Mouse (Mus musculus) kidney, postnatal 14 days (tissue): ENCODE data around the gene Asic4.
A peak's percentile ranks its signal among the peaks of the same experiment; 100 is the strongest.

Experiments
- DNase-seq: peaks from one replicate; pipeline ENCODE4 v3.0.0; 2022; ENCODE audit warnings: mixed read lengths

Gene Asic4

DNA sequence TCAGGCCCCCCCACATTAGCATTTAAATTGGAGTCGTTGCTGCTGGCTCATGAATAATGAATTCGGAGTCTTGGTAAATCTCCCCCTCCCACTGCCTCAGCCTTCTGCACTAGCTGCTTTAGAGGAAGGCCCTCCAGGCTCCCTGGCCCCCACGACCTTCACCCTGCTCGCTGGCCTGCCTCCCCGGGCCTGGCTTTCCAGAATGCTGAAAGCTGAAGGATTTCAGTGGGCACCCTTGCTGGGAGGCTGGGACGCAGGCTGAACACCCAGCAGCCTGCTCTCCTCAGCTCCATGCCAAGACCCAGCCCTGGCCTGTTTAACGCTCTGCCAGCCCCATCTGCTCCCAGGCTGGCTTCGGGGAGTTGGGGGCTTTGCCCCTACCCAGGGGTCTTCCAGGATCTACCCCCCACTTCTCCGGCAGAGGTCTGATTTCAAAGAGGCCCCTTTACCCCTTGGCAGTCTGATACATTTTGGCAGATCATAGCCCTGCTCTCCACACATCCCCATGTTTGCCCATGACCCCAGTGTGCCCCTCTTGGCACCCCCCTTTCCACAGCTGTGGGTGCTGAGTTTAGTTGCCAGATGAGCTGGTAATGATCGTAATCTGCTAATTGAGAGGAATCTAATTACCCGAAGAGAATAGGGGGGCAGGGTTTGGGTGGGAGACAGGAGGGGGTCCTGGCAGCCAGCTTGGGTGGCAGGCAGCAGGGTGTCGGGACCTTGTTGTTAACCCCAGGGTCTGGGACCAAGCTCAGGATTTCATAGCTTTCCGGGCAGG is 6.8 kb upstream of the Asic4 start:
- no peak for DNase-seq

DNA sequence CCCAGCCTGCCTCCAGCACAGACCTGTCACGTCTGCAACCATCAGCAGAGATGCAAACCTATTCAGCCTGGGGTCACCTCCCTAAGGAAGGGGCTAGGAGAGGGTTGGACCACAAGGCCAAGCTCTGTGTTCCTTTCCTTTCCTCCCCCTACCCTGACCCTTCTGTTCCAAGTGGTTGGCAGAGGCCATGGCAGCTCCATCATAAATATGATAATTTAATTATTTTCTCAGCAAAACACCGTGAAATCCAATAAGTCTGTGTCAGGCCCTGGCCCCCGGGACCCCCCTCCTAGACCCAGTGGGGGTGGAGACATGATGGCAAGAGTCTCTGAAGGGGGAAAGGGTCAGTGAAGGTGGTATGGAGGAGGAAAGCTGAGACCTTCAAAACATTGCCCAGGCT is 6.0 kb upstream of the Asic4 start:
- no peak for DNase-seq

- no peak for DNase-seq
These were observed 5.0 kb upstream of the Asic4 start for GRCm38 (mm10) chr1:75445141-75445701.

GRCm38 (mm10) chr1:75445751-75446611 is 4.3 kb upstream of the Asic4 start:
- peak; percentile 73 for DNase-seq

DNA sequence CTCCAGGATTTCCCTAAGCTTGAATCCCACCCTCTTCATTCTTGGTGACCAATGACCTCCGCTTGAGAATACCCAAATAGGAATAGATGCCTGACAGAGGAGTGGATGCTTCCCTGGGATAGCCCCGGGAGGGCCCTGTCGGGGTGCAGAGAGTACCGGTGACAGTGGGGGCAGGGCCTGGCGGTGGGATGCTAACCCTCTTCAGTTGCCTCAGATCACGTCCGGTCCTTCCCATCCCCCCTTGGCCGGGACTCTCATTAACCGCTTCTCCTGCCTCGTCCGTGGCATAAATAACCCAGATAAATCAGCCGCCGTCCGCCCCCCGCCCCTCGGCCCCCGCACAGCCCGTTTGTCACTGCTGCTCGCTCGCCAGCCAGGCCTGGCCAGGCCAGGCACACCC is 3.6 kb upstream of the Asic4 start:
- DNase-seq = peak; percentile 24

DNA sequence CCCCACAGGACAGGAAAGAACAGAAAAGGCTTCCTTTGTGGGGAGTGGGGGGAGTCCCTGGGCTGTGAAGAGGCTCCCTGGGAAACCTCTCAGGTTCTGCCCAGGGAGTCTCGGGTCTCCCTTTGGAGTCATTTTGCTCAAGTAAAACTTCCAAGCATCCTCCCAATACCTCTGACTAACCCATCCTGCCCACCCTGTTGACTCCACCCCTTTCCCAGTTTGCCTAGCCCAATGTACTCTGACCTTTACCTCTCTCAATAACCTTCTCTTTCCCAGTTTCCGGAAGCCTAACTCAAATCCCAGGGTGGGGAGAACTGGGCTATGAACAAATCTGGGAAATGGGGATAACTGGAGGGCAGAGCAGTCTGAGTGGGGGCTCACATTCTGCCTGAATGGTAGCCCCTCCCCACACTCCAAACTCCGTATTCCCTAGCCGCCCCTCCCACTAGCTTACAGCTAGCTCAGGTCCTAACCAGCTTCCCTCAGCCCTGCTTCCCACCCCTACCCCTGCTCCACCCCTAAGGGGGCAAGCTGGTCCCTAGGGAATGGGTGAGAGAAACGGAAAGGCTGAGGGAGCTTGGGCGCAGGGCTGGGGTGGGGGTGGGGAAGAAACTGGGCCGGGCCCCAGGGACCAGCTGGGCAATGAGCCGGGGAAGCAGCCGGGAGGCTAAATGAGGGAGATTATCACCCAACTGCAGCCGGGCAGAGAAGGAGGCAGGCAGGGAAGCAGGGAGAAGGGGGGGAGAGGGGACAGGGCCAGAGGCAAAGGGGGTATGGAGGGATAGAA is 2.8 kb upstream of the Asic4 start:
- DNase-seq = no peak

DNA sequence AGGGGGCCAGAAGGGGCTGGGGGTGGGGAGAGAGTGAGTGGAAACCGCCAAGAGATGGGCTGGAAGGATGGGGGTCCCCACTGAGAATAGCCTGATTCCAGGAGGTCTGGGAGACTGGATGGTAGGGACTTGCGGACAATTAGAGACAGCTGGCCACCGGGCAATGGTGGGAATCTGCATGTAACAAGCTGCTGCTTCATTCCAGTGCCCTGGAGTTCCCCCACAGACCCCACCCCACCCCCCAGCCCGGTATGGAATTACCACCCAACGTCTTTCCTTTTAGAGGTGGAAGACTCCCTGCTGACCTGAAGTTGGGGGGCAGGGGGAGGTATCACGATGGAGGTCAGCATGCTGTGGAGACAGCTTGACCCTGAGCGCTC is 2.2 kb upstream of the Asic4 start:
- DNase-seq = no peak

- no peak for DNase-seq
These were observed 1.3 kb upstream of the Asic4 start for GRCm38 (mm10) chr1:75448937-75449336.

- DNase-seq = no peak
These were observed 680 bp upstream of the Asic4 start for GRCm38 (mm10) chr1:75449377-75450135.

GRCm38 (mm10) chr1:75451900-75452299 is 1.7 kb downstream of the Asic4 start:
- no peak for DNase-seq

- no peak for DNase-seq
These were observed 5.2 kb downstream of the Asic4 start for GRCm38 (mm10) chr1:75455433-75455832.

- DNase-seq = no peak
These were observed 5.7 kb downstream of the Asic4 start for GRCm38 (mm10) chr1:75455948-75456347.

- no peak for DNase-seq
These were observed 6.7 kb downstream of the Asic4 start for GRCm38 (mm10) chr1:75456746-75457564.

DNA sequence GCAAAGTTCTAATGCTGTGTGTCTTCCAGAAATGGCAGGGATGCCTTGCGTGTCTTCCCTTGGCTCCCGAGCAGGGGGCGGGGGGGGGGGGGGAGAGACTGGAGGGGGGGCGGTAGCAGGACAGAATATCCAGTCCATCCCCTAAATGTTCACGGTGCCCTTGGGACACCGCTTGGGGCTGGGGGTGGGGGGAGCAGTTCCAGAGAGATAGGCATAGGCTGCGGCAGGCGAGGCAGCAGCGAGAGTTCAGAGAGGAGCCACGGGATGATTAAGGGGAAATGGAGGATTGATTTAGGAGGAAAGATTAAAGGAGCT is 7.4 kb downstream of the Asic4 start:
- no peak for DNase-seq

DNA sequence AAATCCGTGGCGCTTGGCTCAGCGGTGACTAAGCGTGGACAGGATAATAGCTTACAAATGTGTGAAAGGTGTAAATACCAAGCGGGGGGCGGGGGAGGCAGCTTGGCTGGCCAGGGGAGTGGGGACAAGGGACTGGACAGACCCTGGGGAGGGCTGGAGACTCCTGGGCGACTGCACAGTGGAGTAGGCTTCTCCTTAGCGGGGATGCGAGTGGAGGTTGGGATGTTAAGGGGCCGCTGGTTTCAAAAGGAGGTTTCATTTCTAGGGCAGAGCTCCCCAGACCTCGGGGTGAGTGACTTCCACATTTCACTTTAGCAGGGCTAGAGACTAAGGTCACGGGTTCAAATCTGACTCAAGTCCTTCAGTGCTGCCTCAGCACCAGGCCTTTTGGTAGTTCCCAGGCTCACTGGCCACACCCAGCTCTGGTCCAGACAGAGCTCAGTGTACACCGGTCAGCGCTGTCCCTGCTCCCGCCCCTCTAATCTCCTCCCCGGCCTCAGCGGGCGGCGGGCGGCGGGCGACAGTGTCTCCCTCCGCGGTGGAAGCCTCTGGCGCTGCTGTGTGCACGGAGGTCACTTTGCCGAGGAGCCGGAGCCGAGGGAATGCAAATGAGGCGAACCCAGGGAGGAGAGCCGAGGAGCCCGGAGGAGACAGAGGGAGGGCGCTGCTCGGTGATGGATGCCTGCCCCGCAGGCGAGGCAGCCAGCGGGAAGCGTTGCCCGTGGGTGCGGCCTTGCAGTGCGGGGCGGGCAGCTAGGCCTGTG is 8.0 kb downstream of the Asic4 start:
- DNase-seq = peak; percentile 61

GRCm38 (mm10) chr1:75458789-75459684 is 8.8 kb downstream of the Asic4 start:
- DNase-seq = peak; percentile 48

GRCm38 (mm10) chr1:75460297-75460696 is 10.1 kb downstream of the Asic4 start:
- DNase-seq = no peak

DNA sequence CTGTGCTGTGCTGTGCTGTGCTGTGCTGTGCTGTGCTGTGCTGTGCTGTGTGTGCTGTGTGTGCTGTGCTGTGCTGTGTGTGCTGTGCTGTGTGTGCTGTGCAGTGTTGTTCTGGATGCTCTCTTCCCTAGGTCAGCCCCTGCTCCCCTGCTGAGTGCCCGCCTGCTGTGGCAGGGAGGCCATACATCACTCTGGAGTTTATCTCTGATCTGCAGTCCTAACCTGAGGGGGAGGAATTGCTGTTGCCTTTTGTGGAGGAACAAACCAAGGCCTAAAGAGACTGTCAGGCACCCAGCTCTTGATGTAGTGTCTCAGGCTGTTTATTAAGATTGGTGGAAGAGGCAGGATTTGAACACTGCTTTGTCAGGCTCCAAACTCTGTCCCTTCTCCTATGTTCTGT is 12.4 kb downstream of the Asic4 start:
- no peak for DNase-seq

DNA sequence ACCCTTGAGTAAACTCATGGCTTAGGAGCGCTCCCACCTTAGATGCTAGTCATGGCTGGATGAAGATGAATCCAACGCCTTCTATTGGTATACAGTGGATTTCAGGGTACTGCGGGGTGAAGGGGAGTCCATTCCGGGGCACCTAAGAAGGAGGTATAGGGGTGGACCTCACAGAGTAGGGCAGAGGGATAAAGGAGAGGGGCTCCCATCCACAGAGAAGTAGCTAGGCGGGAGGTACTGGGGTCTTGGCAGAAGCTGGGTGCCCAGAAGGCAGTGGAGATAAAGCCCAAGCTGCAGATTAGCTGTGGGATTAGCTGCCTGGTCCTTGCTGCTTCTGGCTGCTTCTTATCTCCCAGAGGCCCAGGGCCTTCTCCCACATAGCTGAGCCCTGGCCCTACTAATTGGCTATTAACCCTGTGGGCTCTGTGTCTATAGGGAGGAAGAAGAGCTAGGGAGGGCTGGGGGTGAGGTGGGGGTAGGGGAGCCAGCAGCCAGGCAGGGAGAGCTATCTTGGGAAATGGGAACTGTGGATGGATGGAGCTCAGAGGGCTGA is 13.5 kb downstream of the Asic4 start:
- no peak for DNase-seq
